Mouse (Mus musculus): ENCODE results near the gene Gm21970.

Gene Gm21970

GRCm38 (mm10) chr16:91443211-91443611, 51.7 kb downstream of the Gm21970 start:
- no peak for DNase-seq

GRCm38 (mm10) chr16:91444847-91445246, 53.3 kb downstream of the Gm21970 start:
- DNase-seq = no peak

- no peak for DNase-seq
Observed at GRCm38 (mm10) chr16:91445566-91445965, 54.0 kb downstream of the Gm21970 start.

GRCm38 (mm10) chr16:91446778-91447511, 55.4 kb downstream of the Gm21970 start:
- DNase-seq = no peak

GRCm38 (mm10) chr16:91447512-91447900, 56.0 kb downstream of the Gm21970 start:
- DNase-seq = peak; percentile 68

GRCm38 (mm10) chr16:91448088-91448487, 56.6 kb downstream of the Gm21970 start:
- DNase-seq = no peak

GRCm38 (mm10) chr16:91448895-91449294, 57.4 kb downstream of the Gm21970 start:
- DNase-seq = no peak

GRCm38 (mm10) chr16:91450137-91451064, 58.9 kb downstream of the Gm21970 start:
- DNase-seq = no peak

GRCm38 (mm10) chr16:91451949-91452348, 60.4 kb downstream of the Gm21970 start:
- DNase-seq = no peak

GRCm38 (mm10) chr16:91452363-91452896, 60.9 kb downstream of the Gm21970 start:
- DNase-seq = peak; percentile 34

GRCm38 (mm10) chr16:91455868-91456267, 64.3 kb downstream of the Gm21970 start:
- DNase-seq = no peak

GRCm38 (mm10) chr16:91458301-91458746, 66.8 kb downstream of the Gm21970 start:
- no peak for DNase-seq

GRCm38 (mm10) chr16:91458976-91459375, 67.5 kb downstream of the Gm21970 start:
- DNase-seq = peak; percentile 58

GRCm38 (mm10) chr16:91459396-91459795, 67.9 kb downstream of the Gm21970 start:
- no peak for DNase-seq

GRCm38 (mm10) chr16:91459841-91460370, 68.4 kb downstream of the Gm21970 start:
- DNase-seq = no peak

GRCm38 (mm10) chr16:91461066-91461638, 69.6 kb downstream of the Gm21970 start:
- DNase-seq = peak; percentile 33

- DNase-seq = peak; percentile 59
Observed at GRCm38 (mm10) chr16:91461773-91462181, 70.3 kb downstream of the Gm21970 start.

- peak; percentile 67 for DNase-seq
Observed at GRCm38 (mm10) chr16:91462644-91463043, 71.1 kb downstream of the Gm21970 start.

GRCm38 (mm10) chr16:91463400-91463799, 71.9 kb downstream of the Gm21970 start:
- DNase-seq = no peak

GRCm38 (mm10) chr16:91463836-91464400, 72.4 kb downstream of the Gm21970 start:
- no peak for DNase-seq

- DNase-seq = peak; percentile 93
Observed at GRCm38 (mm10) chr16:91464594-91465504, 73.3 kb downstream of the Gm21970 start.

Measured in kidney, postnatal 14 days (tissue).